Mouse (Mus musculus) stomach, postnatal 0 days (tissue): ENCODE data around the gene Mef2a.

Experiments
- CTCF ChIP-seq: IDR thresholded peaks from 2 replicates; pipeline ENCODE4 v1.5.1; 2016; ENCODE audit warnings: antibody characterized with exemption, low read depth, mild to moderate bottlenecking, moderate library complexity
- EP300 ChIP-seq: optimal IDR thresholded peaks from 2 replicates; pipeline ENCODE3; 2016; ENCODE audit warnings: antibody characterized with exemption

DNA sequence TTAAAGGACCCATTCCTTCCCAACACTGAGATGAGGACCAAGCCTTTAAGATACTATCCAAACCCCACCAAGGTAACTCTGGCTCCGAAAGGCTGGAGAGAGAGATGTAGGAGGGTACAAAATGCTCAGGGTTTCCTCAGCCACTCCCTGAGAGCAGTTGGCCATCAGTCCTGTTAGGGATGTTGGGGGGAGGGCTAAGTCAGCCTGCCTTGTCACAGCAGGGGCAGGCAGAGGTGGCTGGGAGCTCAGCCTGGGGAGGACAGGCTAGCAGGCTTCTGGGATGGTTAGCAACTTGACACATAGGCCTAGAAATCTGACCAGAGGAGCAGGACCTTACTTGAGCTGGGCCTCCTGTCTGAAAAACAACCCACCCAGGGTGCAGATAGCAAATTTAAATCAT, 145.1 kb downstream of the Mef2a start:
- TF ChIP-seq CTCF: no peak
- TF ChIP-seq EP300: no peak
